Mouse (Mus musculus): ENCODE measurements at regions not wholly inside any gene's neighbourhood (a gene's known extent, or its start where the extent isn't known, plus 50 kb on each side); places are given as distances from the start of the nearest gene placed in this dataset.

DNA sequence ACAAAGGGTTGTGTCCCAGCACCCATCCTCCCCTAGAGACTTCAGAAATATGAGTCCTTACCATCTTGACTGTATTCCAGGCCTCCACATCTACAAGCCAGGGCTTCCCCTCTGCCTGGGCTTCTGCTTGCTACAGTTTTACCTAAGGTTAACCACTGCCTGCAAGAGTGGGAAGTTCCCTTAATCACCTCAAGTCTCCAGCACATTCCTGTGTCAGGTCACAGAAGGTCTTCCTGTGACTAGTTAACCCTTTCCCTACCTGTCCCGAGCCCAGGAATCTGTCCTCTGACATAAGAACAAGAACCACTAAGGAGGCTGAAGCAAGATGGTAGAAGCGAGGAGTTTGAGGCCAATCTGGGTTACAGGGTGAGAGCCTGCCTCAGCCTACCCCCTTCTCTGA lies 80.8 kb upstream of the Chd2 start:
- no peak for TF ChIP-seq CTCF (IDR thresholded peaks at IDR 0.05; ENCODE audit: low read depth, low read length)
- TF ChIP-seq EP300 (IDR thresholded peaks at IDR 0.05; ENCODE audit: insufficient read depth, low read depth, low read length), result no peak
- TF ChIP-seq POLR2A (IDR thresholded peaks at IDR 0.05; ENCODE audit: insufficient read depth, low read length), result no peak

Data from ES-Bruce4 (cell line).